Mouse (Mus musculus) testis, adult 2 months (tissue): Measurements from ENCODE around the gene Fkbp15.

Experiments used
- CTCF ChIP-seq: fragments of 200-500 bp; IDR thresholded peaks from 2 replicates; pipeline ENCODE4 v1.5.1; 2012; ENCODE audit warnings: low read depth, mild to moderate bottlenecking, inconsistent platforms, low read length, moderate library complexity; ENCODE audit not compliant: control insufficient read depth, insufficient read depth, insufficient replicate concordance
- POLR2A ChIP-seq: fragments of 200-500 bp; IDR thresholded peaks from 2 replicates; pipeline ENCODE4 v1.6.1; 2012; ENCODE audit warnings: low read depth, mild to moderate bottlenecking, inconsistent platforms, low read length, moderate library complexity; ENCODE audit not compliant: control insufficient read depth

GRCm38 (mm10) chr4:62285576-62285975 lies 74.8 kb downstream of the Fkbp15 start:
- no peak for TF ChIP-seq CTCF
- no peak for TF ChIP-seq POLR2A
